Mouse (Mus musculus) thymus, postnatal 0 days (tissue): ENCODE results near the gene Smagp. TPM values are rescaled to one million over a fixed set of nuclear protein-coding genes. Genes with fewer than 3 reads are reported as not detected.
A peak's percentile ranks its signal among the peaks of the same experiment; 100 is the strongest.
"Not testable (repeated sequence)": the region's sequence is repeated elsewhere in the genome, so short reads cannot be mapped to it uniquely, and the experiment has no call there.

Experiments used
- DNase-seq: peaks from one replicate; pipeline ENCODE4 v3.0.0-alpha.2; 2015; ENCODE audit warnings: low spot score
- polyA plus RNA-seq: library from polyadenylated mRNA; unstranded; fragments of >200 nt; fragmentation: Nextera tagmentation; extraction: Ambion mirVana; gene quantifications from 2 replicates; pipeline ENCODE4 v1.2.1, GENCODE M21; 2015

Smagp gene
- polyA plus RNA-seq, 1 experiment from 2014 or later: 4.8 TPM

DNA sequence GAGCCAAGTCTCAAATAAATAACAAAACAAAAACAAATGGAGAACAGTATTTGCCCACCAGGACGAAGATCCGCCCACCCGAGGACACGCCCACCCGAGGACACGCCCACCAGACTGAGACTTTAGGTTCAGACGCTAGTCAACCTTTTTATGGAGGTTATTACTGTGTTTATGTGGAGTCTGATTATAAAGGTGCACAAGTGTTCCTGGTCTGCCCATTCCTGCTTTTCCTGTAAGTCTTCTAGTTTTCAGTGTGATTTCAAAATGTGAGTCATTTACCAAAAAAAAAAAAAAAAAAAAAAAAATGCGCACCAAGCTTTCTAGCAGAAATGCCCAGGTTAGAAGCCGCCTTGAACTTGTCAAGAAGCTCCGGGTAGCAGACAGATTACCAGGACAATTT is 9.5 kb downstream of the Smagp start:
- DNase-seq: no peak

DNA sequence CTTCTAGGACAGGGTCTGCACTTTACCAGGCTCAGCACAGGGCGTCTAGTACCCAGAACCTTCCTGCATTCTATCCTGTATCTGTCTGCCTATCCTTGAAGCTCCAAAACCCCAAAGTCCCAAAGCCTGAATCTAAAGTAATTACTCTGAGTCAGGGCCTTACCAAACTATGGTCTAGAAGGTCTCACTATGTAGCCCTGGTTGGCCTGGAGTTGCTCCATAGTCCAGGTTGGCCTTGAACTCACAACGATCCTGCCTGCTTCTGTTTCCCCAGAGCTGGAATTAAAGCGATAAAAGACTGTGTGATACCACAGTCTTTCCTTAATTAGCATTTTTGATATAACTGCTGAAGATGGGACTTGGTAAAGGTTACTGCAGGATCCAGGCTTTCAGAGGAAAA is 12.3 kb downstream of the Smagp start:
- no peak for DNase-seq

DNA sequence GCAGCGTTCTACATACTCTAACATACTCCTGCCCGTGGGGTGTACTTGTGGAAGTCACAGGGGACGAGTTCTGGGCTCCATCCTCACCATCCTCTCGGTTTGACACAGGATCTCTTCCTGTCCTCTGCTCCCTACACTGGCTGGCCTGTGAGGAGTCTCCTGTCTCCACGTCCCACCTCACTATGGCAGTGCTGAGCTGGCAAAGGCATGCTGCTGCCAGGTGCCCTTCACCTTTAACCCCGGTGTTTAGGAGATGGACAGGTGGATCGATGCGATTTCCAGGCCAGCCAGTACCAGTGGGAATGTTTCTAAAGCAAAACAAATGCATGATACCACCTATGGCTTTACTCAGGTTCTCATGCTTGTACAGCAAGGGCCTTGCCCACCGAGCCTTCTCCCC is 13.0 kb downstream of the Smagp start:
- DNase-seq: no peak

- DNase-seq: no peak
These were observed 14.6 kb downstream of the Smagp start for GRCm38 (mm10) chr15:100622164-100622563.

- DNase-seq: not testable (repeated sequence)
These were observed 15.1 kb downstream of the Smagp start for GRCm38 (mm10) chr15:100621671-100622070.

DNA sequence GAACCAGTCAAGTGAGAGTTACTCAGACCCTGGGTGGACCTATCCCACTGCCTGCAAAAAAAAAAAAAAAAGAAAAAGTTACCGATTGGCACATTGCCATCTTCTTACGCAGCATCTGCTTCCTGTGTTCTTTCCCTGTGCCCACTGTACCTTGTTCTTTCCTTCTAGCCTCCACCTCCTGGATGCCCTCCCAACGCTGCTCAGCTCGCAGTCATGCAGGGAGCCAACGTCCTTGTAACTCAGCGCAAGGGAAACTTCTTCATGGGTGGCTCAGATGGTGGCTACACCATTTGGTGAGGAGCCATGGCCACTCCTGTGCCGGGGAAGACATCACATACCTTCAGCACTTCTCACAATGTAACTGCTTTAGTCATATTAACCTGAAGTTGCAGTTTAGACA is 17.5 kb downstream of the Smagp start:
- DNase-seq: no peak

GRCm38 (mm10) chr15:100616221-100616620 is 20.5 kb downstream of the Smagp start:
- DNase-seq: no peak

DNA sequence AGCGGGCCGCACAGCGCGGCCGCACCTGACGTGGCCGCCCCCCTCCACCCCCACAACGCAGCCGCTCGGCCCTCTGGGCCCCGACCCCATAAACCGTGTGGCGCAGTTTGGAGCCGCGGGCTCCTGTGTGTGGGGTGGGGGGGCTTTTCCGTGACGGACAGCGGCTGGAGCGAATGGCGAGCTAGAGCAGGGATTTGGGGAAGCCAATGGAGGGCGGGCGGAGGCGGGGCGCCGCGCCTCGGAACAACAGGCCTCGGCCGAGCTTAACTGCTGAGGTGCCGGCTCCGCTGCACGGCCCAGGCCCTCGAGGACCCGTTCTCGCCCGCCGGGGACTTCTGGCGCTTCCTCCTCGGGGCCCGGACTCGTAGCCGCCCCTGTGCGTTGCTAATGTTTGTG is 20.9 kb downstream of the Smagp start:
- DNase-seq: peak; percentile 92

DNA sequence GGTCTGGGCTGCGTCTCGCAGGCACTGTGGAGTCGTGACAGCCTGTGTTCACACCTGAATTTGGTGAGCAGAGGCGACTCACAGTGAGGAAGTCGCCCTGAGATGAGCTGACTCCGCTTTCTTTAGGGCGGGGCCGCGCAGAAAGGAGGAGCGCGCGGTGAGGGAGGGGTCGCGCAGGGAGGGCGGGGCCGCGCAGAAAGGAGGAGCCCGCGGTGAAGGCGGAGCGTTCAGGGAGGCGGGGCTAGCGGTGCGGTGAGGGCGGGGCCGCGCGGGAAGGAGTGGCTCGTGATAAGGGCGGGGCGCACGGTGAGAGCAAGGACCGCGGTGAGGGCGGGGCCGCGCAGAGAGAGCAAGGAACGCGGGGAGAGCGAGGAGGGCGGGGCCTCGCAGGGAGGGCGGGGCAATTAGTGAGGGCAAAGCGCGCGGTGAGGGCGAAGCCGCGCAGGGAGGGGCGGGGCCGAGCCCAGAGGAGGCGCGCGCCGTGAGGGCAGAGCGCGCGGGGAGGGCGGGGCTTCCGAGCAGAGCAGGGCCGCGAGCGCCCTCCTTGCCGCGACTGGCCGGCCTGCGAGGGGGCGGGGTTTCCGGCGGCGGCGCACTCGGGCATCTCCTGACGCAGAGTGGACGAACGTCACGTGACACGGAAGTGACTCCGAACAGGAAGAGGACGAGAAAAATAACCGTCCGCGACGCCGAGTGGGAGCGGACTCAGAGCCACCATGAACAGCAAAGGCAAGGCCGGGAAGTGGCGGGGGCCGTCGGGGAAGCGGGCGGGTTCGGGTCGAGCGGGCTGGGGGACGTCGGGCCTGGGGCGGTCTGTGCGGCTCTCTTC is 21.5 kb downstream of the Smagp start, which contains the start of gene Dazap2:
Gene Dazap2 (plus strand): TSS at position 354 of the 829 bp plus-strand sequence.
- DNase-seq: peak; percentile 99

DNA sequence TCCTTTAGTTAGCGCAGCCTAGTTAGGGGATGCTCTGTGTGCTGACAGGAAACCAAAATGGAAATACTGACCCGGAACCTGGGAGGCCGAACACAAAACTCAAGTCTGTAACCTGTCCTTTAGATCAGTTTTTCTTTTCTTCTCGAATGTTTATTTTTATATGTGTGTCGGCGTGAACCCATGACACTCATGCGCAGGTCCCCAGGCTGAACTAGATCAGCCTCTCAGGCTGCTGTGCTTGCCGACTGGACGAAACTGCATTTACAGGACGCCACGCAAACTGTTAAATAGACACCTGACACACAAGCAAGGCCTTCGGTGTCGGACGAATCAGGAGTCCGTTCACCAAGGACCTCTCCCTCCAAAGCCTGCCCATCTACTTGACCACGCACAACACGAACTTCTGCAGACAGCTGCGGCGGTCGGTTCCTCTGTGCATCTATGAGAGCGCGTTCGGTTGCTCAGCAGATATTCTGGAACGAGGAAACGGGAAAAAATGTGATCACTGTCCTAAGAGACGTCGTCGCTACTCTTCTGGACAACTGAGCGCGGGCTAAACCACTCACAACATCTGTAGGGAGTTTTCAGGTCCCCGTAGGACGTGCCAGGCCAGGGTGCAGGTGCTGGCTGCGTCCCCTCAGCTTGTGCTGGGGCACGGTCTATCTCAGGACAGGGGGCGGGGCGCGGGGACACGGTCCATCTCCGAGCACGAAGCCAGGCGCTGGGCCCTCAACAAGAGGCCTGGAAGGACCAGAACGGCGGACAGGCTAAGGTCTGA is 22.3 kb downstream of the Smagp start:
- DNase-seq: peak; percentile 13

GRCm38 (mm10) chr15:100613584-100613983 is 23.2 kb downstream of the Smagp start:
- peak; percentile 77 for DNase-seq

- DNase-seq: peak; percentile 59
These were observed 24.3 kb downstream of the Smagp start for GRCm38 (mm10) chr15:100612432-100612831.

- no peak for DNase-seq
These were observed 24.8 kb downstream of the Smagp start for GRCm38 (mm10) chr15:100611951-100612350.

GRCm38 (mm10) chr15:100606677-100607076 is 30.1 kb downstream of the Smagp start:
- not testable (repeated sequence) for DNase-seq

DNA sequence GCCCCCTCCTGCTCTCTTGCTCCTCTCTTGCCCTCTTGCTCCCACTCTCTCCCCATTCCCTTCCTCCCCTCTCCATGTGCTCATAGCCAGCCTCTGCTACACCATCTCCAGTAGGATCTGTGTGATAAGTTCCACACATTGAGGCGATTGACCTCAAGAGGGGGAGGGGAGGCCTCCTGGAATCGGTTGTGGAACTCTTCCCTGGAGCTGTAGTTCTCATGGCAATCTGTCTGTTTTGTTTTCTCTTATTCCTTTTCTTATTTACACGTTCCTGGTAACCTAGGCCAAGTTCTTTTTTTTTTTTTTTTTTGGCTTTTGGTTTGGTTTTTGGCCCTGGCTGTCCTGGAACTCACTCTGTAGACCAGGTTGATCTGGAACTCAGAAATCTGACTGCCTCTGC is 35.1 kb downstream of the Smagp start:
- DNase-seq: no peak

- DNase-seq: no peak
These were observed 36.0 kb downstream of the Smagp start for GRCm38 (mm10) chr15:100600696-100601272.

- DNase-seq: peak; percentile 90
These were observed 36.6 kb downstream of the Smagp start for GRCm38 (mm10) chr15:100600047-100600695.

GRCm38 (mm10) chr15:100599276-100600046 is 37.3 kb downstream of the Smagp start, which contains the start of gene Pou6f1:
Pou6f1 (minus strand) TSS chr15:100599984.
- peak; percentile 29 for DNase-seq

DNA sequence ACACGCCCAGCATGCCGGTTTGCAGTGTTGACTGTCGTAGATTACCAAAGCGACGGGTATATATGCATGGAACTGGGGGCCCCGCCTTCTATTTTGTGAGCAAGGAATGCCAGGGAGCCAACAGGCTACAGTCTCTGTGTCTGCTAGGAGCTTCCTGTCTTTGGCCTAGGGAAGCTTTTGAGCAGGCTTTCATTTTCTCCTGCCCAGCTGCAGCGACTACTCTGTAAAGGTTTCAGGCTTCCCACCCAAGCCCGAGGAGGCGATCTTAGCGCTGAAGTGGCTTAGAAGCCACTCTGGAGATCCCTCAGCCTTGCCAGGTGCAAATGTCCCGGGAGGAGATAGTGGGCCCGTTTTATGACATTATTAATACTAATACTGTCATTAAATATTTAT is 37.9 kb downstream of the Smagp start:
- DNase-seq: peak; percentile 78

- peak; percentile 87 for DNase-seq
These were observed 38.4 kb downstream of the Smagp start for GRCm38 (mm10) chr15:100598287-100598882.
